Mouse (Mus musculus) myocyte (in vitro differentiated cells): ENCODE results near the gene Spin1. TPM values are rescaled to one million over a fixed set of nuclear protein-coding genes. Genes with fewer than 3 reads are reported as not detected.
"Not testable (repeated sequence)": the region's sequence is repeated elsewhere in the genome, so short reads cannot be mapped to it uniquely, and the experiment has no call there.

Source experiments
- H3K27me3 ChIP-seq: one replicate; pipeline ENCODE4 v1.6.1; 2011; ENCODE audit not compliant: control insufficient read depth, insufficient read depth, insufficient read length
- H3K36me3 ChIP-seq: one replicate; pipeline ENCODE4 v1.6.1; 2011; ENCODE audit not compliant: control insufficient read depth, insufficient read depth
- H3K4me2 ChIP-seq: one replicate; pipeline ENCODE4 v1.6.1; 2011; ENCODE audit warnings: low read depth, control low read depth
- H3K4me3 ChIP-seq: one replicate; pipeline ENCODE4 v1.5.1; 2011; ENCODE audit warnings: mild to moderate bottlenecking, control low read depth, moderate library complexity
- H3K79me2 ChIP-seq: one replicate; pipeline ENCODE4 v1.6.1; 2011; ENCODE audit not compliant: control insufficient read depth, insufficient read depth
- H3ac ChIP-seq: one replicate; pipeline ENCODE4 v1.6.1; 2011; ENCODE audit not compliant: control insufficient read depth, insufficient read length
- CEBPB ChIP-seq: IDR thresholded peaks from 2 replicates; pipeline ENCODE4 v1.6.1; 2011; ENCODE audit warnings: mild to moderate bottlenecking, moderate library complexity; ENCODE audit not compliant: poor library complexity, insufficient read depth, severe bottlenecking
- E2F4 ChIP-seq: IDR thresholded peaks from one replicate; pipeline ENCODE4 v1.6.1; 2011; ENCODE audit warnings: mild to moderate bottlenecking, control low read depth, moderate library complexity; ENCODE audit not compliant: insufficient read depth
- MAX ChIP-seq: IDR thresholded peaks from one replicate; pipeline ENCODE4 v1.6.1; 2011; ENCODE audit warnings: low read depth, mild to moderate bottlenecking, control low read depth
- MYOD1 ChIP-seq, 3 experiments: IDR thresholded peaks; one replicate each; pipeline ENCODE4 v1.6.1; 2011; ENCODE audit warnings: control low read depth in 2 of 3, low read depth in 2 of 3, mild to moderate bottlenecking in 2 of 3, moderate library complexity in 1 of 3; ENCODE audit not compliant: insufficient read length in 2 of 3, control insufficient read depth in 1 of 3
- MYOG ChIP-seq, 3 experiments: IDR thresholded peaks; one replicate each; pipeline ENCODE4 v1.6.1; 2011; ENCODE audit warnings: control low read depth in 2 of 3, low read depth in 2 of 3, mild to moderate bottlenecking in 2 of 3; ENCODE audit not compliant: insufficient read length in 2 of 3, control insufficient read depth in 1 of 3, insufficient read depth in 1 of 3
- POLR2A ChIP-seq: IDR thresholded peaks from one replicate; pipeline ENCODE4 v1.6.1; 2011; ENCODE audit warnings: low read depth, mild to moderate bottlenecking, control low read depth, moderate library complexity; ENCODE audit not compliant: insufficient read length
- POLR2AphosphoS2 ChIP-seq: IDR thresholded peaks from one replicate; pipeline ENCODE4 v1.6.1; 2011; ENCODE audit warnings: low read depth, control low read depth; ENCODE audit not compliant: insufficient read length
- REST ChIP-seq: IDR thresholded peaks from one replicate; pipeline ENCODE4 v1.6.1; 2011; ENCODE audit warnings: mild to moderate bottlenecking, control low read depth, moderate library complexity; ENCODE audit not compliant: insufficient read depth, insufficient read length
- SRF ChIP-seq: IDR thresholded peaks from one replicate; pipeline ENCODE4 v1.6.1; 2011; ENCODE audit warnings: low read depth; ENCODE audit not compliant: control insufficient read depth, insufficient read length
- TCF12 ChIP-seq: IDR thresholded peaks from one replicate; pipeline ENCODE4 v1.6.1; 2011; ENCODE audit warnings: mild to moderate bottlenecking, control low read depth; ENCODE audit not compliant: poor library complexity, insufficient read depth, severe bottlenecking
- TCF3 ChIP-seq: IDR thresholded peaks from one replicate; pipeline ENCODE4 v1.6.1; 2011; ENCODE audit warnings: low read depth, control low read depth; ENCODE audit not compliant: insufficient read length
- USF1 ChIP-seq: IDR thresholded peaks from one replicate; pipeline ENCODE4 v1.6.1; 2011; ENCODE audit warnings: low read depth, mild to moderate bottlenecking, control low read depth, moderate library complexity
- polyA plus RNA-seq: library from polyadenylated mRNA; unstranded; fragments of >200 nt; fragmentation: generic; extraction: Trizol; gene quantifications from one replicate; pipeline ENCODE4 v1.2.1, GENCODE M21; 2012; ENCODE audit warnings: missing spikeins

Gene Spin1
- polyA plus RNA-seq, 1 experiment: 18.3 TPM

- H3K27me3 ChIP-seq: no peaks in the 10 kb centered on the region
- no peak overlapping the region for H3K4me3 ChIP-seq
- H3K36me3 ChIP-seq: no peaks in the 10 kb centered on the region
- TF ChIP-seq MAX (no peak), POLR2A (no peak), E2F4 (no peak), REST (no peak), SRF (no peak), CEBPB (no peak), MYOG (IDR thresholded peaks at IDR 0.05; ENCODE audit: control insufficient read depth in 1 of 3, insufficient read depth in 1 of 3, insufficient read length in 2 of 3, low read depth in 2 of 3) (no peak), TCF3 (no peak), USF1 (no peak), MYOD1 (IDR thresholded peaks at IDR 0.05; ENCODE audit: control insufficient read depth in 1 of 3, insufficient read length in 2 of 3, low read depth in 2 of 3) (no peak), TCF12 (no peak), POLR2AphosphoS2 (no peak)
- no peak overlapping the region for H3ac ChIP-seq
- peak overlapping the region; percentile 32 for H3K4me2 ChIP-seq
- no peaks in the 10 kb centered on the region for H3K79me2 ChIP-seq
Measured at GRCm38 (mm10) chr13:51074081-51074680, 26.5 kb upstream of the Spin1 start.

- H3ac ChIP-seq, H3K4me3 ChIP-seq, H3K79me2 ChIP-seq, H3K27me3 ChIP-seq, H3K36me3 ChIP-seq, H3K4me2 ChIP-seq: not testable (repeated sequence)
Measured at GRCm38 (mm10) chr13:51076191-51076590, 24.5 kb upstream of the Spin1 start.

GRCm38 (mm10) chr13:51078586-51078985 lies 22.1 kb upstream of the Spin1 start:
- H3K4me3 ChIP-seq, H3K79me2 ChIP-seq, H3ac ChIP-seq, H3K27me3 ChIP-seq, H3K36me3 ChIP-seq, H3K4me2 ChIP-seq: not testable (repeated sequence)

- no peak overlapping the region for H3K4me2 ChIP-seq
- H3K79me2 ChIP-seq: no peaks in the 10 kb centered on the region
- no peak overlapping the region for H3ac ChIP-seq
- TF ChIP-seq CEBPB: no peak
- no peak for TF ChIP-seq TCF12
- no peak for TF ChIP-seq POLR2AphosphoS2
- no peak for TF ChIP-seq POLR2A
- no peak for TF ChIP-seq SRF
- TF ChIP-seq TCF3: no peak
- no peak overlapping the region for H3K4me3 ChIP-seq
- H3K27me3 ChIP-seq: no peaks in the 10 kb centered on the region
- H3K36me3 ChIP-seq: no peaks in the 10 kb centered on the region
Measured at GRCm38 (mm10) chr13:51080801-51081200, 19.9 kb upstream of the Spin1 start.

- Histone ChIP-seq H3K4me3 (no peak overlapping the region), H3K79me2 (no peaks in the 10 kb centered on the region), H3K4me2 (no peak overlapping the region), H3K27me3 (no peaks in the 10 kb centered on the region), H3K36me3 (no peaks in the 10 kb centered on the region), H3ac (no peak overlapping the region)
- no peak for TF ChIP-seq CEBPB
- TF ChIP-seq E2F4: no peak
- no peak for TF ChIP-seq MAX
- TF ChIP-seq POLR2A: no peak
- TF ChIP-seq MYOG (IDR thresholded peaks at IDR 0.05; ENCODE audit: control insufficient read depth in 1 of 3, insufficient read depth in 1 of 3, insufficient read length in 2 of 3, low read depth in 2 of 3): no peak
- TF ChIP-seq TCF12: no peak
- no peak for TF ChIP-seq POLR2AphosphoS2
- no peak for TF ChIP-seq TCF3
- no peak for TF ChIP-seq USF1
- TF ChIP-seq SRF: no peak
- no peak for TF ChIP-seq MYOD1 (IDR thresholded peaks at IDR 0.05; ENCODE audit: control insufficient read depth in 1 of 3, insufficient read length in 2 of 3, low read depth in 2 of 3)
- no peak for TF ChIP-seq REST
Measured at GRCm38 (mm10) chr13:51084241-51084640, 16.4 kb upstream of the Spin1 start.

GRCm38 (mm10) chr13:51085941-51086340 lies 14.7 kb upstream of the Spin1 start:
- Histone ChIP-seq H3K27me3 (no peaks in the 10 kb centered on the region), H3ac (no peak overlapping the region), H3K4me2 (no peak overlapping the region), H3K4me3 (no peak overlapping the region), H3K36me3 (no peaks in the 10 kb centered on the region), H3K79me2 (no peaks in the 10 kb centered on the region)
- TF ChIP-seq TCF12: no peak
- TF ChIP-seq SRF: no peak
- TF ChIP-seq POLR2A: no peak
- TF ChIP-seq TCF3: no peak
- TF ChIP-seq E2F4: no peak
- TF ChIP-seq MYOG (IDR thresholded peaks at IDR 0.05; ENCODE audit: control insufficient read depth in 1 of 3, insufficient read depth in 1 of 3, insufficient read length in 2 of 3, low read depth in 2 of 3): no peak
- TF ChIP-seq REST: no peak
- no peak for TF ChIP-seq USF1
- no peak for TF ChIP-seq CEBPB
- TF ChIP-seq POLR2AphosphoS2: no peak
- TF ChIP-seq MYOD1 (IDR thresholded peaks at IDR 0.05; ENCODE audit: control insufficient read depth in 1 of 3, insufficient read length in 2 of 3, low read depth in 2 of 3): no peak
- no peak for TF ChIP-seq MAX
